In the genomic region with DNA sequence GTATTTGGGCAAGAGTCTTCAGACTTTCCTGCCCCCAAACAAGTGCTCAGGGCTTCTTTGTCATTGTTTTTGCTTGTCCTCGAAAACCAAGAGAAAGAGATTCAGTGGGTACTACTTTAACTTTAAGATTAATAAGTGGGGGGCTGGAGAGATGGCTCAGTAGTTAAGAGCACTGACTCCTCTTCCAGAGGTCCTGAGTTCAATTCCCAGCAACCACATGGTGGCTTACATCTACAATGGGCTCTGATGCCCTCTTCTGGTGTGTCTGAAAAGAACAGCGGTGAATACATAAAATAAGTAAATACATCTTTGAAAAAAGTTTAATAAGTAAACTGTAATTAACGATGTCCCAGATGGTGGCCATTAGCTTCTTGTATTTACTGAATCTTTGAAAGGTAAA, we compare ENCODE assay signal across 8 mouse cellular contexts. TPM values are rescaled to one million over a fixed set of nuclear protein-coding genes. Genes with fewer than 3 reads are reported as not detected.
A peak's percentile ranks its signal among the peaks of the same experiment; 100 is the strongest.
DNase-seq lines count a peak whose midpoint lies in the region; ATAC-seq lines count a peak whose summit lies in the region.

No protein-coding gene starts in this region.

- ATAC-seq in CD4-positive, CD25-positive, alpha-beta regulatory T cell, adult 4 months: no peak
- ATAC-seq in stomach, embryonic 14.5 days (ENCODE audit: insufficient number of reproducible peaks, insufficient read depth, low FRiP score, low read depth): no peak

- peaks cover 20% of the 10 kb centered on the region for H3K4me1 ChIP-seq in limb, embryonic 10.5 days
- H3K4me1 ChIP-seq in stomach, embryonic 14.5 days (ENCODE audit: control insufficient read depth, insufficient read depth, low read length): no peaks in the 10 kb centered on the region

- H3K4me2 ChIP-seq in stomach, embryonic 14.5 days (replicated peaks; ENCODE audit: low read depth, low read length): peak overlapping the region; percentile 75

- 59% methylated on average over 3 of the region's 3 CpGs for WGBS in limb, embryonic 10.5 days
- 56% methylated on average over 3 of the region's 3 CpGs for WGBS in stomach, embryonic 14.5 days

- H3K9me3 ChIP-seq in limb, embryonic 10.5 days (replicated peaks): no peaks in the 10 kb centered on the region
- no peaks in the 10 kb centered on the region; the same call in 1 of the 2 replicates for H3K9me3 ChIP-seq in stomach, embryonic 14.5 days (ENCODE audit: control insufficient read depth, low read depth, low read length)

- H3K27ac ChIP-seq in limb, embryonic 10.5 days: peak overlapping the region; percentile 99; the same call in 1 of the 2 replicates
- peak overlapping the region; percentile 91; the same call in 1 of the 2 replicates for H3K27ac ChIP-seq in stomach, embryonic 14.5 days (ENCODE audit: low read length)

- DNase-seq in CD4-positive, CD25-positive, alpha-beta regulatory T cell, adult 2 months (ENCODE audit: low read depth, low spot score): peak; percentile 38
- peak; percentile 11 for DNase-seq in retina, postnatal 1 day
- DNase-seq in retina, embryonic 14.5 days (ENCODE audit: low spot score): no peak
- DNase-seq in limb, embryonic 10.5 days (ENCODE audit: low spot score): no peak
- DNase-seq in left cerebral cortex, adult 9 months (ENCODE audit: low spot score in 2 of 2): no peak
- no peak for DNase-seq in layer of hippocampus, adult 11-12 months (ENCODE audit: low spot score)

- H3K9ac ChIP-seq in stomach, embryonic 14.5 days (replicated peaks; ENCODE audit: low read depth, low read length): no peak overlapping the region

- H3K27me3 ChIP-seq in limb, embryonic 10.5 days (ENCODE audit: low read depth, poor library complexity, severe bottlenecking): no peaks in the 10 kb centered on the region
- no peaks in the 10 kb centered on the region for H3K27me3 ChIP-seq in stomach, embryonic 14.5 days (ENCODE audit: control insufficient read depth, insufficient read depth, low read length)

- peak overlapping the region; percentile 92 for H3K4me3 ChIP-seq in limb, embryonic 10.5 days
- peak overlapping the region; percentile 69 for H3K4me3 ChIP-seq in stomach, embryonic 14.5 days (ENCODE audit: low read depth, low read length)

- peaks cover 22% of the 10 kb centered on the region for H3K36me3 ChIP-seq in limb, embryonic 10.5 days
- no peaks in the 10 kb centered on the region; the same call in 1 of the 2 replicates for H3K36me3 ChIP-seq in stomach, embryonic 14.5 days (ENCODE audit: control insufficient read depth, insufficient read depth, low read length)

RNA-seq across cellular contexts. Expression of gene Scand1, which starts 0.6 kb away (rescaled TPM):
- polyA plus RNA-seq in CD4-positive, CD25-positive, alpha-beta regulatory T cell, adult 4 months (2017; shearing (Covaris generic)): 1 to 10 TPM; 1.6 to 2.7 TPM
- 53.3 and 61.0 TPM in 2 replicates for polyA plus RNA-seq in limb, embryonic 10.5 days (2016; fragmentation: Nextera tagmentation; extraction: Ambion mirVana)
- 61.0 and 62.5 TPM in 2 replicates for polyA plus RNA-seq in stomach, embryonic 14.5 days (2014; fragmentation: Nextera tagmentation; extraction: Ambion mirVana)

RNA-seq across cellular contexts. Expression of gene Cnbd2, which starts 1.1 kb away (rescaled TPM):
- polyA plus RNA-seq in CD4-positive, CD25-positive, alpha-beta regulatory T cell, adult 4 months (2017; shearing (Covaris generic)): 1 to 10 TPM; 6.3 to 8.8 TPM
- 2.6 TPM in 2 replicates for polyA plus RNA-seq in limb, embryonic 10.5 days (2016; fragmentation: Nextera tagmentation; extraction: Ambion mirVana)
- 3.4 and 4.5 TPM in 2 replicates for polyA plus RNA-seq in stomach, embryonic 14.5 days (2014; fragmentation: Nextera tagmentation; extraction: Ambion mirVana)

Comparison
In these comparisons a context has a peak if more than half of its experiments do, and no peak if none do; other contexts are left out.
1. DNase-seq: peak in CD4-positive, CD25-positive, alpha-beta regulatory T cell, adult 2 months (single experiment) and retina, postnatal 1 day (single experiment); none in retina, embryonic 14.5 days (single experiment), limb, embryonic 10.5 days (single experiment), left cerebral cortex, adult 9 months (0 of 2) and layer of hippocampus, adult 11-12 months (single experiment).
2. RNA of gene Scand1, which starts 0.6 kb away (polyA plus RNA-seq): 61.0 to 62.5 TPM in stomach, embryonic 14.5 days and 53.3 to 61.0 TPM in limb, embryonic 10.5 days; 1.6 to 2.7 TPM in CD4-positive, CD25-positive, alpha-beta regulatory T cell, adult 4 months; every median in the first group is over 10 times any median in the second.